Mouse (Mus musculus): ENCODE results near the gene Lrrc57. TPM values are rescaled to one million over a fixed set of nuclear protein-coding genes. Genes with fewer than 3 reads are reported as not detected.
"Not testable (repeated sequence)": the region's sequence is repeated elsewhere in the genome, so short reads cannot be mapped to it uniquely, and the experiment has no call there.

The Lrrc57 gene
- total RNA-seq, 2 experiments from 2014 or later, result 1.3 to 12.0 TPM

GRCm38 (mm10) chr2:120616279-120617163 is 7.2 kb upstream of the Lrrc57 start:
- no peak for ATAC-seq (replicated peaks; ENCODE audit: low FRiP score, poor library complexity, severe bottlenecking)

- no peak for ATAC-seq (replicated peaks; ENCODE audit: low FRiP score, poor library complexity, severe bottlenecking)
Observed at GRCm38 (mm10) chr2:120606021-120606690, 3.2 kb downstream of the Lrrc57 start.

DNA sequence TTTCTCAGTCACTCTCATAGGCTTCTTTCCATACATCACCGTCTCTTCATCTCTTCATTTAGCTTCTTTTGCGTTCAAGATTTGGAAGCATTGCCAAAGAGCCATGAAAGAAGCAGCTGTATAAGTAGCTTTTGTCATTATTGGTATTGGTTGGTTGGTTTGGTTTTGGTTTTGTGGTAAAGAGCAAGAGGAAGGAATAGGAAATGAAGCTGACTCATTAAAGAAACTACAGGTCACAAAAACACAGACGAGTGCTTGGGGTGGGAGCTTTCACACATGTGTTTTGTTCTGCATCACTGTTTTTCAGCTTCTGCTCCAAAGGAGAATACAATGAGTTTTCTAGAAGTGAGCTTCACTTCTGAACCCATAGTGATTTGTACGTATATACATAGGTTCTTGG is 9.8 kb downstream of the Lrrc57 start:
- ATAC-seq (replicated peaks; ENCODE audit: low FRiP score, poor library complexity, severe bottlenecking), result no peak

- no peak for ATAC-seq (replicated peaks; ENCODE audit: low FRiP score, poor library complexity, severe bottlenecking)
Observed at GRCm38 (mm10) chr2:120597734-120598133, 11.6 kb downstream of the Lrrc57 start.

DNA sequence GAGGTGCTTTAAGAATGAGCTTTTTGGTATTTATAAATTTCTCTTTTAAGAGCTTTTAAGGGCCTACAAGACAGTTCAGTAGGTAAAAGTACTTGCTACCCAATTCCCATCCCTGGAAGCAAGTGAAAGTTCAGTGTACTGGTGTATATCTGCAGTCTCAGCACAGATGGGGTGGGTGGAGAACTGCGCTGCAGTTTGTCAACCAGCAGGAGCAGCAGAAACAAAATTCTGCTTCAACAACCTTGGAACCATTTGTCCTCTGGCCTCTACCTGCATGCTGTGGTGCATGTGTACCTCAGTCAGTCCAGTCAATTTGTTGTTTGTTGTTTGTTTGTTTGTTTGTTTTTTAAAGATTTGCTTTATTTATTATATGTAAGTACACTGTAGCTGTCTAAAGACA is 17.1 kb downstream of the Lrrc57 start:
- ATAC-seq (replicated peaks; ENCODE audit: low FRiP score, poor library complexity, severe bottlenecking), result no peak

DNA sequence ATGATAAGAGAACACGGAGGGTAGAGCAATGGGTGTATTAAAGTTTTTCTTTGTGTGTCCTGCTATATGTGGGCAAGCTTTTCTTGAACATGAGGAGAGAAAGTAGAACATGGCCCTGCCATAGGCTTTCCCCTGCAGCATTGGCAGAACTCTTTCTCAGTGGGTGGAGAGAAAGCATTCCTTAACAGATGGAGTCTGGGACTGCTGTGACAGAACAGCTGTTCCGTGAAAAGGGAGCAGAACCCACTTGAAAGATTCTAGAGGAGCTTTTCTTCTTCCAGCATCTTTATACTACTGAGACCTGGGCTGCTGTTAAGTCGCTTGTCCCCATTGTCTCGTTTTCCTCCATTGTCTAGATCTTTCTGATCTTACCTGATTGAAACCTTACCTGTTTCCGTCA is 19.6 kb downstream of the Lrrc57 start:
- ATAC-seq (replicated peaks; ENCODE audit: low FRiP score, poor library complexity, severe bottlenecking), result no peak

DNA sequence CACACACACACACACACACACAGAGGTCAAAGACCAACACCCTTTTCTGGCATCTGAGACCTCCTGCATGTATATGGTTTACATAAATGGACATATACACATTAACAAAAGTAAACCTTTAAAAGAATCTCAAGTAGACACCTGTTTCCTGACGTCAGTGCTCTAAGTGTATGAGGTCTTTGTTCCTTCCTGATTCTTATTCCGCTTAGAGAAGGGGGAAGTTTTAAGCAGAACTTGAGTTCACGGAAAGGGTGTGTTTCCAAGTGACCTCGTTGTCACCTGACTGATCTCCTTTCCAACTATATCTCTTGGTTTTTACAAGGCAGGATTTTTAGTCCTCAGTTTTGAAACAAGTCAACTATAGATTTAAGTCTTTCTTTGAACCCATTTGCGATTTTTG is 31.0 kb downstream of the Lrrc57 start:
- ATAC-seq (replicated peaks; ENCODE audit: low FRiP score, poor library complexity, severe bottlenecking), result no peak

DNA sequence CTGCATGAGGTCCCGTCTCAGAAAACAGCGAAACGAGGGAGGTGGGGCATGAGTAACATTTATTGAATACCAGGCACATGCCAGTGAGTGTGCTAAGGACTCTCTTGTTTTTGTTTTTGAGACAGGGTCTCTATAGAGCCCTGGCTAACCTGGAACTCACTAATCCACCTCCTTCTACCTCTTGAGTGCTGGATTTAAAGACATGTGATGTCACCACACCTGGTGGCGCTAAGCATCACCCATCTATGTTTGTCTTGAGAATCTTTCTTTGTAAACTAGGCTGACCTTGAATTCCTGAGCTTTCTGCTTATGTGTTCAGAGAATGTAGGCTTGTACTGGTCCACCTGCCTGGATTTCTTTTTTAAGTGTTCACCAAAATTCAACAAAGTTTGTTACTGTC is 31.5 kb downstream of the Lrrc57 start:
- no peak for ATAC-seq (replicated peaks; ENCODE audit: low FRiP score, poor library complexity, severe bottlenecking)

DNA sequence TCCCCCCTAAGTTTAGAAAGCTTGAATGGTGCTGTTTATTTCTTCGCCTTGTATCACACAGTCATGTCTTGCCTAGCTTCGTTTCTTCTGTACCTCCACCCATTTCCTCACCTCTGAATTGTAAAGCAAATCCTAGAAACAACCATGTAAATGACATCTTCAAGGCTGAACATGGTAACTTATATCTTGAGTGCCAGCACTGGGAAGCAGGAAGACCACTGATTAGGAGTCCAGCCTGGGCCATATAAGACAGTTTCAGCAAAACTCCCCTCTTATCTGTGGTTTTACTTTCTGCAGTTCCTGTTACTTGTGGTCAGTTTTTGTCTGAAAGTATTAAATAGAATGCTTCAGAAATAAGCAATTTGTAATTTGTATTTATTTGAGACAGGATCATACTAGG is 33.3 kb downstream of the Lrrc57 start:
- ATAC-seq (replicated peaks; ENCODE audit: low FRiP score, poor library complexity, severe bottlenecking), result no peak

GRCm38 (mm10) chr2:120575121-120575520 is 34.2 kb downstream of the Lrrc57 start:
- no peak for ATAC-seq (replicated peaks; ENCODE audit: low FRiP score, poor library complexity, severe bottlenecking)

GRCm38 (mm10) chr2:120572161-120572560 is 37.2 kb downstream of the Lrrc57 start:
- ATAC-seq (replicated peaks; ENCODE audit: low FRiP score, poor library complexity, severe bottlenecking), result not testable (repeated sequence)

- ATAC-seq (replicated peaks; ENCODE audit: low FRiP score, poor library complexity, severe bottlenecking), result no peak
Observed at GRCm38 (mm10) chr2:120571081-120571480, 38.2 kb downstream of the Lrrc57 start.

GRCm38 (mm10) chr2:120567798-120568320 is 41.5 kb downstream of the Lrrc57 start:
- peak; percentile 69 for ATAC-seq (replicated peaks; ENCODE audit: low FRiP score, poor library complexity, severe bottlenecking)

DNA sequence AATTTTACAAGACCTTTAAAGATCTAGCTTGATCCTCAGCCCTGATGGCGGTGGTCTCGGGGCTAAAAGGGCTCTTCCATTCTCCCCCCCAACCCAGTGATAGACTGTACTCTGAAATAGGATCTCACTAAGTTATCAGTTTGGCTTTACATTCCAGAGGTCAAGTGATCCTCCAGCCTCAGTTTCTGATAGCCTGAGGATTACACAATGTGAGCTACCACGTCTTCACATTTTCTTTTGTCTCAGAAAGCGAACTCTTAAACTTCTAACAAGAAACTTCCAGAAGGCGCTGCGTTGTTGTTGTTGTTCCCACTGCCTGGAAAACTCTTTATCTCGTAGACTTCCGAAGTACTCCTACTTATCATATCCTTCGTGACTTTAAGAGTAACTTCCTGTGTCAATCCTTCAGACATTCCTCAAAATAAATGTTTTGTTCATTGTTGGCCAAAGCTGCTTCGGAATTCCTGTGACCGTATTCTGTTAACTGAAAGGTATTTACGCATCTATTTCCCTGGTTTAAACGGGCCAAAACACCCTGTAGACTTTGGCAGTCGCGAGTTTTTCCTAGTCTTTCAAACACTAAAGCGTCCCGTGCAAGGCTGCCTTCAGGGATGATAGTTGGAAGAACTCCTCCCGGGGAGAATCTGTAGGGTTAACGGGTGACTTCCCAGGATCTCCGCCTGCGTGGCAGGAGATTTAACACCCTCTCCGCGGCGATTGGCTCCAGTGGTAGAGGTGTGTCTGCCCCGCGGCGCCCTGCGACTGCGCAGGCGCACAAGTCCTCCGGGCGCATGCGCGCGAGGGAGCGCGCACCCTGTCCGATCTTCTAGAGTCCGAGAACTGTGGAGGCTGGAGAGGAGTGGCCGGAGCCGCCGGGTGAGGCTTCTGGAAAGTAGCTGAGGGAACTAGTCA is 42.2 kb downstream of the Lrrc57 start, which contains the start of gene Snap23:
Gene Snap23, plus strand, starts transcription at position 786 of the 912 bp plus-strand sequence.
- ATAC-seq (replicated peaks; ENCODE audit: low FRiP score, poor library complexity, severe bottlenecking), result peak; percentile 90

GRCm38 (mm10) chr2:120565363-120565762 is 44.0 kb downstream of the Lrrc57 start:
- no peak for ATAC-seq (replicated peaks; ENCODE audit: low FRiP score, poor library complexity, severe bottlenecking)

- not testable (repeated sequence) for ATAC-seq (replicated peaks; ENCODE audit: low FRiP score, poor library complexity, severe bottlenecking)
Observed at GRCm38 (mm10) chr2:120564548-120565188, 44.7 kb downstream of the Lrrc57 start.

DNA sequence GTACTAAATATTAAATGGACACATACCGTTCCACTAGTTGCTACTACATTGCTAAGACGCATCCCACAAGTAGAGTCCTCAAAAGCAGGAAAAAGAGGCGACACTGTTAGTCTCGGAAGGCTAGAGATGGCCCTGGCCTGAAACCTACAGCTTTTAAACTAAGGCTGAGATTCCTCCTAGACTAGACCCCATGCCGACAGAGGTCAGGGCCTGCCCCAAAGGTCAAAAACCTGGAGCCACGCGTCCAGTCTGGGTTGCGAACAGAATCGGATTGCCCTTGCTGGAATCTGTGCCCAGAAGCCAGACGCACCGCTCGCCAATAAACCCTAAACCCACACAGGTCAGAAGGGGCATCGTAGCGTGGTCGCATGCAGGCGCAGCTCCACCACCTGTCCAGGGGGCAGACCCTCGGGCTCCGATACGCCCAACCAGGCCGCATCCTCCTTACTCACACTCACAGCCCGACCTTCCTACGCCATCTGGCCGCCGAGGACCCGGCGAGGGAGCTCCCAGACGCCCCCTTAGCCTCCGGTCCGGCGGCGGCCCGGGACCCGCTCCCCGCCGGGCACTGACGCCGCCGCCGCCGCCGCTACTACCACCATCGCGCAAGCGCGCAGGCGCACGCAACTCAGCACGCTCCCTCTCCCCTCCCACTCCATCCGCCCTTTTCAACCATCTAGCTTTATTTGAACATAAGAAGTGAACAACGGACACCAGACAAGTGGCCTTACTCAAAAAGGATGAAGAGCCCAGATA is 45.9 kb downstream of the Lrrc57 start, which contains the start of gene Zfp106:
Gene Zfp106, minus strand, starts transcription at position 609 of the 756 bp plus-strand sequence.
- peak; percentile 80 for ATAC-seq (replicated peaks; ENCODE audit: low FRiP score, poor library complexity, severe bottlenecking)

DNA sequence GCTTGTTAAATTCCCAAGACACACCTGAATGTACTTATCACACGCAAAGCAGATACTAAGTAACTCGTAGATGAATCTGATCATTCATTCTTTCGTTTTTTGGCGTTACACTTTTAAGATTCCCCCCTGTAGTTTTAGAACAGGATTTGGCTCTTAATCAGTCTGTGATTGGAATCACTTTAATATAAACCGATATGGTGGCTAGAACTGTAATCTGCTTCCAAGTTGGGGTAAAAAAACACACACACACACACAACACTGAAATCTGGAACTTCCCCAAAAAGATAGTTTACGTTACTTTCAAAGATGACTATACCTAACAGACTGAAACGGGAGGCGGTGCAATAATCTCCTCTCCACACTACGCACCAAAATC is 46.5 kb downstream of the Lrrc57 start:
- ATAC-seq (replicated peaks; ENCODE audit: low FRiP score, poor library complexity, severe bottlenecking), result no peak

DNA sequence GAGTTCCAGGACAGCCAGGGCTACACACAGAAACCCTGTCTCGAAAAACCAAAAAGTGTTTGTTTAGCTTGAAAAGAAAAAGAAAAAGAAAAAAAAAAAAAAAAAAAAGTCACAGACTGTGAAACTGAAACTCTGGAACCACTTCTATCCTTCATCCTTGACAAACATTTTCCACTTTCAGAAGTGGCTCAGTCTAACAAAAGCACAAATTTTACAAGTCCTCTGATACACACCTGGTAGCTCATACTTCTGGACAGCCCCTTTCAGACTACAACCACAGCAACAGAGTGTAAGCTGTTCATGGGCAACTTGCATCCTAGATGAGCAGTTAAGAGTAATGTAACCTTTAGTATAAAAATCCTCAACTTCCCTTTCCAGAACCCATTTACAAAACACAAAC is 47.8 kb downstream of the Lrrc57 start:
- no peak for ATAC-seq (replicated peaks; ENCODE audit: low FRiP score, poor library complexity, severe bottlenecking)
